10 mouse cellular contexts compared by ENCODE assay signal in genomic region chr16:21198529-21198928, GRCm38 (mm10). TPM values are rescaled to one million over a fixed set of nuclear protein-coding genes. Genes with fewer than 3 reads are reported as not detected.
DNase-seq lines count a peak whose midpoint lies in the region; ATAC-seq and TF ChIP-seq lines count a peak whose summit lies in the region.
"Had no signal": no experiment of that assay in that cellular context is flagged by ENCODE, and none has a peak within 500 bp of the region (broad histone marks: within the 10 kb centered on the region; RNA-seq: fewer than 3 reads in every experiment).

No protein-coding gene starts in this region.

- ATAC-seq in hindbrain, embryonic 13.5 days (ENCODE audit: low FRiP score), result 0 out of 2 replicates have a peak, but pooled peaks have one; percentile 16
- no peak for ATAC-seq in hindbrain, embryonic 12.5 days (ENCODE audit: low FRiP score)
- peak; percentile 90 for ATAC-seq in common myeloid progenitor, adult 5-6 weeks (replicated peaks; ENCODE audit: low read depth, poor library complexity, severe bottlenecking)

- H3K9me3 ChIP-seq in hindbrain, embryonic 13.5 days, result no peaks in the 10 kb centered on the region
- H3K9me3 ChIP-seq in hindbrain, embryonic 12.5 days (replicated peaks), result no peaks in the 10 kb centered on the region

- 7% methylated on average over 1 of the region's 1 CpGs for WGBS in hindbrain, embryonic 13.5 days
- WGBS in hindbrain, embryonic 12.5 days, result 5% methylated on average over 1 of the region's 1 CpGs

- DNase-seq in testis, postnatal 10 days (ENCODE audit: low spot score), result no peak
- DNase-seq in thymus, postnatal 14 days, result peak; percentile 42
- DNase-seq in layer of hippocampus, postnatal 10 days (ENCODE audit: low spot score in 2 of 2), result no peak
- DNase-seq in gastrocnemius, adult 8-10 months (ENCODE audit: low spot score in 2 of 2), result no peak

- H3K4me2 ChIP-seq in hindbrain, embryonic 13.5 days, result no peak overlapping the region
- H3K4me2 ChIP-seq in hindbrain, embryonic 12.5 days (replicated peaks), result no peak overlapping the region

- no peak overlapping the region for H3K4me3 ChIP-seq in hindbrain, embryonic 13.5 days
- H3K4me3 ChIP-seq in hindbrain, embryonic 12.5 days, result no peak overlapping the region
- H3K4me3 ChIP-seq in testis, adult 2 months (ENCODE audit: control insufficient read depth, low read depth, low read length), result no peak overlapping the region

- no peaks in the 10 kb centered on the region for H3K27me3 ChIP-seq in hindbrain, embryonic 13.5 days
- H3K27me3 ChIP-seq in hindbrain, embryonic 12.5 days, result 0 out of 2 replicates have a peak, but pooled peaks cover 4% of the 10 kb centered on the region
- H3K27me3 ChIP-seq in testis, adult 2 months (ENCODE audit: control insufficient read depth, insufficient read depth, low read length), result no peaks in the 10 kb centered on the region

- no peak for TF ChIP-seq POLR2A in testis, adult 2 months (IDR thresholded peaks at IDR 0.05; ENCODE audit: control insufficient read depth, low read depth, low read length)

- no peaks in the 10 kb centered on the region for H3K36me3 ChIP-seq in hindbrain, embryonic 13.5 days
- no peaks in the 10 kb centered on the region for H3K36me3 ChIP-seq in hindbrain, embryonic 12.5 days
- H3K36me3 ChIP-seq in testis, adult 2 months (ENCODE audit: control insufficient read depth, insufficient read depth, low read length), result no peaks in the 10 kb centered on the region

- TF ChIP-seq CTCF in testis, adult 2 months (IDR thresholded peaks at IDR 0.05; ENCODE audit: control insufficient read depth, insufficient read depth, insufficient replicate concordance, low read depth, low read length), result peak; percentile 44; the same call in 1 of the 2 replicates

- no peak overlapping the region for H3K27ac ChIP-seq in hindbrain, embryonic 13.5 days
- no peak overlapping the region for H3K27ac ChIP-seq in hindbrain, embryonic 12.5 days
- no peak overlapping the region for H3K27ac ChIP-seq in testis, adult 2 months (ENCODE audit: control insufficient read depth, insufficient read depth, low read depth, low read length)

- no peaks in the 10 kb centered on the region for H3K4me1 ChIP-seq in hindbrain, embryonic 13.5 days (replicated peaks)
- H3K4me1 ChIP-seq in hindbrain, embryonic 12.5 days, result no peaks in the 10 kb centered on the region
- H3K4me1 ChIP-seq in testis, adult 2 months (ENCODE audit: control insufficient read depth, insufficient read depth, low read length), result no peaks in the 10 kb centered on the region

- no peak overlapping the region for H3K9ac ChIP-seq in hindbrain, embryonic 13.5 days
- H3K9ac ChIP-seq in hindbrain, embryonic 12.5 days, result no peak overlapping the region

RNA-seq across cellular contexts. Expression of gene Ephb3, which starts 6.0 kb away (rescaled TPM):
- polyA plus RNA-seq in hindbrain, embryonic 13.5 days (2015; fragmentation: Nextera tagmentation; extraction: Ambion mirVana), result 13.3 and 14.7 TPM in 2 replicates
- polyA plus RNA-seq in hindbrain, embryonic 12.5 days (2016; fragmentation: Nextera tagmentation; extraction: Ambion mirVana), result 29.1 and 30.2 TPM in 2 replicates
- 1.2 TPM in 2 replicates for polyA plus RNA-seq in testis, adult 2 months (2012; rRNA removed)
- not detected in 2 replicates for total RNA-seq in common myeloid progenitor, adult 5-6 weeks (2017)
- total RNA-seq in layer of hippocampus, postnatal 10 days (2021), result 10 to 100 TPM; 22.3 to 28.3 TPM
- total RNA-seq in gastrocnemius, adult 8-10 months (2022), result under 1 TPM; 0.39 to 0.79 (median 0.71) TPM

RNA-seq across cellular contexts. Expression of gene Teddm3, which starts 44.7 kb away (rescaled TPM):
- 0.19 TPM in 1 of 2 replicates, not detected in the other for polyA plus RNA-seq in hindbrain, embryonic 13.5 days (2015; fragmentation: Nextera tagmentation; extraction: Ambion mirVana)
- polyA plus RNA-seq in hindbrain, embryonic 12.5 days (2016; fragmentation: Nextera tagmentation; extraction: Ambion mirVana), result not detected in 2 replicates
- polyA plus RNA-seq in testis, adult 2 months (2012; rRNA removed), result not detected in 2 replicates
- total RNA-seq in common myeloid progenitor, adult 5-6 weeks (2017), result not detected in 2 replicates
- total RNA-seq in layer of hippocampus, postnatal 10 days (2021), result under 1 TPM; 0.85 TPM
- not detected for total RNA-seq in gastrocnemius, adult 8-10 months (2022)
- polyA plus RNA-seq: hindbrain, embryonic 11.5 days; liver, embryonic 16.5 days had no signal

Comparison
In these comparisons a context has a peak if more than half of its experiments do, and no peak if none do; other contexts are left out.
1. RNA of gene Ephb3, which starts 6.0 kb away (total RNA-seq): 22.3 to 28.3 TPM in layer of hippocampus, postnatal 10 days; 0.39 to 0.79 TPM in gastrocnemius, adult 8-10 months and not detected in common myeloid progenitor, adult 5-6 weeks; every median in the first group is over 10 times any median in the second.